Mouse (Mus musculus) adrenal gland, postnatal 4 days (tissue): ENCODE data around the gene Olfr549. TPM values are rescaled to one million over a fixed set of nuclear protein-coding genes. Genes with fewer than 3 reads are reported as not detected.

Experiments
- DNase-seq, 2 experiments: peaks; one replicate each; pipeline ENCODE4 v3.0.0; 2021 to 2022; ENCODE audit warnings: low spot score in 2 of 2, mixed read lengths in 2 of 2
- total RNA-seq, 2 experiments: library from RNA; stranded (reverse); gene quantifications; 2 replicates each; pipeline ENCODE4 v1.2.3; 2021

Gene Olfr549
- total RNA-seq, 2 experiments from 2014 or later, result not detected

GRCm38 (mm10) chr7:102591786-102592185, 42.1 kb downstream of the Olfr549 start, which contains the start of gene Olfr551:
Gene Olfr551 (minus strand): TSS chr7:102591886.
- DNase-seq, result no peak

GRCm38 (mm10) chr7:102597378-102598031, 47.8 kb downstream of the Olfr549 start, which contains the start of gene Olfr552:
Gene Olfr552 (plus strand): TSS chr7:102597770.
- DNase-seq, result no peak

Other genes with a start within 250 kb of the Olfr549 start
- gene Rrm1, start 108.2 kb upstream of the Olfr549 start, total RNA-seq, result 10 to 100 TPM; 72.0 to 73.4 TPM
- not detected for gene Olfr543, start 68.2 kb upstream of the Olfr549 start, total RNA-seq
- gene Olfr544, start 61.6 kb upstream of the Olfr549 start, total RNA-seq, result not detected
- not detected for gene Olfr545, start 50.3 kb upstream of the Olfr549 start, total RNA-seq
- gene Olfr547, start 15.1 kb upstream of the Olfr549 start, total RNA-seq, result not detected
- gene Olfr548-ps1, start 9.0 kb upstream of the Olfr549 start, total RNA-seq, result not detected
- gene Trim21, start 15.6 kb downstream of the Olfr549 start, total RNA-seq, result 10 to 100 TPM; 21.2 to 21.9 TPM
- gene Olfr550, start 21.6 kb downstream of the Olfr549 start, total RNA-seq, result not detected
- gene Olfr551, start 42.0 kb downstream of the Olfr549 start, total RNA-seq, result not detected
- under 1 TPM in 1 of 2 experiments, not detected in 1; 0.08 TPM for gene Olfr552, start 47.9 kb downstream of the Olfr549 start, total RNA-seq
- gene Olfr553, start 68.3 kb downstream of the Olfr549 start, total RNA-seq, result not detected
- gene Olfr554, start 88.6 kb downstream of the Olfr549 start, total RNA-seq, result not detected
- not detected for gene Olfr555, start 109.0 kb downstream of the Olfr549 start, total RNA-seq
- not detected for gene Olfr556, start 115.0 kb downstream of the Olfr549 start, total RNA-seq
- 10 to 100 TPM; 16.0 to 20.2 TPM for gene Trim68, start 137.5 kb downstream of the Olfr549 start, total RNA-seq
- gene Olfr557, start 146.0 kb downstream of the Olfr549 start, total RNA-seq, result not detected
- gene Olfr558, start 152.3 kb downstream of the Olfr549 start, total RNA-seq, result under 1 TPM; 0.54 to 0.62 TPM
- gene Olfr33, start 169.2 kb downstream of the Olfr549 start, total RNA-seq, result not detected
- not detected for gene Olfr559, start 177.6 kb downstream of the Olfr549 start, total RNA-seq
- not detected for gene Olfr560, start 209.5 kb downstream of the Olfr549 start, total RNA-seq
- gene Olfr78, start 209.6 kb downstream of the Olfr549 start, total RNA-seq, result 1 to 10 TPM; 1.1 to 1.9 TPM
- not detected for gene Olfr561, start 221.4 kb downstream of the Olfr549 start, total RNA-seq